Mouse (Mus musculus) v-Abl transformed pro-B cells (cell line): ENCODE measurements around the gene Akain1.

Experiments
- in situ Hi-C, 2 experiments: fragments of 400-800 bp; cut with MboI; formaldehyde crosslinking; loops; one replicate each; pipeline ENCODE4 v1.15.1; 2025; ENCODE audit not compliant: unreplicated experiment in 2 of 2

The Akain1 gene

DNA sequence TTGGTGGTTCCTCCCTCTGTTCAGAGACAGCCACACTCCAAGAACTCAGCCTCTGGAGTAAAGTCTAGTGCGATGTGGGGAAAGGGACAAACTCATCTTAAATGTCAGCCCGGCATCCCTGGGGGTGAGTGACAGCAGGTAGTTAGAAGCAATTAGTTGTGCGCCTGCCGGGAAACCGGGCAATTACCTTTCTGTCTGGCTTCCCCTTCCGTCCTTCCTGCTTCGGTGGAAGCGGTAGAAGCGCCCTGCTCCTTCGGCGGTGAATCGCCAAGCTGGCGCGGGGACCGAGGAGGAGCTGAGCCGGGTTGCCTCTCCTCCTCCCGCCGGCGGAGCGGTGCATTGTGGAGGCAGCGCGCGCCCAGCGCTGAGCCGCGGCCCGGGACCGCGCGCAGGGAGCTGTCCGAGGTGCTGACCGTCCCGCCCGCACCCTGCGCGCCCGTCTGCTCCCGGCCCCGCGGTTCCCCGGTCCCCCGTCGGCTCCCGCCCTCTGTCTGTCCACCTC lies at the start of gene Akain1:
TSS of gene Akain1 (plus strand) at position 337 of the 502 bp plus-strand sequence.
- in situ Hi-C loops: no loop called here

DNA sequence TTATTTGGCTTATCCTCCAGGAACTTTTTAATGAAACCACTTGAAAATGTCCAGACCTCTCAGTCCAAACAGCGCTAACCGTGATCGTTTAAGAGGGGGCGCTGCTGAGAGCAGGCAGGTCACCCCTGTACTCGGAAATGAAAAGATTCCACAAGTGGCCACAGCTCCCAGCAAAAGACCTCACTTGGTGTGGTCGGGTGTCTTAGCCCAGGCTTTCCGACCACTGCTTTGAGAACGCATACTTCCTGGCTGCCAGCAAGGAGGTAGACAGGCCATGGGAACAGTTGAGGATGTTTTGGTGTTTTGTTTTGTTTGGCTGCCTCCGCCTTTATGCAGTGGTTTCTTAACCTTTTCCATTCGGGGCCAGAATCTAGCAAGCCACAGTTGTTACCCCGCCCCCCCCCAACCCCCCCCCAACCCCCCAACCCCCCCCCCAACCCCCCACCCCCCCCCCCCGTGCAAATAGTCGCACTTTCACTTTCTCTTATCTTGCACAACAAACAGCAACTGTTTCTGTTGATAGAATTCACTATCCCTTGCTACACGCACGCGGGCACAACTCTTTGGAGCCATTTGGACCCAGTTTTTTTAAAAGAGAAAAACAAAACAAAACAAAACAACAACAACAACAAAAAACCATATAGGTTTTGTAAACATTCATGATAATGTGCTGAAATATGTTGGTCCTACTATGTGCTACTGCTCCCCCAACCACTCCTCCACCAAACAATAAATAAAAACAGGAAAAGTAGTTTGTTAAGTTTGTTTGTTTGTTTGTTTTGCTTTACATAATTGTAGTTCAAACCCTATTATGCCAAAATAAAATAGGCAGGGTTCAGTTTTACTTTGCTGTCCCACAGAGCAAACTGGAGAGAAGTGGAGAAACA lies 42.7 kb upstream of the Akain1 start:
- in situ Hi-C loops: no loop called here

GRCm38 (mm10) chr17:69397163-69397562 lies 42.0 kb upstream of the Akain1 start:
- in situ Hi-C loops: no loop called here

- in situ Hi-C loops: no loop called here
Observed at GRCm38 (mm10) chr17:69398092-69398491, 41.0 kb upstream of the Akain1 start.

GRCm38 (mm10) chr17:69401146-69401545 lies 38.0 kb upstream of the Akain1 start:
- in situ Hi-C loops: loop anchor here in 1 of 2 experiments (25.0 kb wide), 3 partner anchors 1286 to 1786 kb away; partner anchors contain the start of gene Lpin2

GRCm38 (mm10) chr17:69416163-69416562 lies 23.0 kb upstream of the Akain1 start:
- in situ Hi-C loops: loop anchor here (5.0 to 25.0 kb wide), 4 partner anchors 34 to 1771 kb away; partner anchors contain the start of genes Zbtb14 (in 2 of the 2) and Lpin2 (in 1 of the 2)

DNA sequence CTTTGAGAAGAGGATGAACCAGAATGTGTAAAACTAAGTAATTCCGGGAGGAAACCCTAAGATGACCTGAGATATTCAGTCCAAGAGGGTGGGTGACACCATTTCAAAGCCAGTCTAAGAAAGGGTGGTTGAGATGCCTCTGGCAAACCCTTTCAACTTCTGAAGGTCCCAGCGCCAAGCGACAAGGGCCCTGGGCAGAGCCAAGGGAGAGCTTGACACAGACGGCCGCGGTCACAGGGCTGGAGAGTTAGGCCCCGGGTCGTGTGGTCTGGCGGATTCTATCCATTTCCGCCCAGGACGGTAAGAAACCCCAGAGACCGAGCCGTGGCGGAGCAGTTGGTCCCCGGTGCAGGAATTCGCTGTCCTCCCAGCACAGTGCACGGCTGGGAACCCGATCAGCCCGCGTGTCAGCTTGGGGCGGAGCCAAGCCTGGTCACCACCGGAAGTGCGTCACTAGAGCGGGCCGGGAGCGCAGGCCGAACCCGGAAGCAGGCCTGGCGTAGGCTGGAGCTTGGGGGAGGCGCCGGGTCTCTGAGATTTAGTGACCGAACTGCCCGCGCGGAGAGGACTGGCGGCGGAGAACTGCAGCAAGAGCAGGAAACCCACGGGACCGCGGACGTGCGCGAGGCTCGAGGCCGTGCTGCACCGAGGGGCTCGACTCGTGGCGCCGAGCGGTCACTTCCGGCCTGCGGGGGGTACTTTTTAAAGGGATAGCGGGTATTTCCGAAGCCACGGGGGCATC lies 22.0 kb upstream of the Akain1 start:
- in situ Hi-C loops: loop anchor here (5.0 to 25.0 kb wide), 4 partner anchors 35 to 1770 kb away; partner anchors contain the start of genes Zbtb14 (in 2 of the 2) and Lpin2 (in 1 of the 2)

DNA sequence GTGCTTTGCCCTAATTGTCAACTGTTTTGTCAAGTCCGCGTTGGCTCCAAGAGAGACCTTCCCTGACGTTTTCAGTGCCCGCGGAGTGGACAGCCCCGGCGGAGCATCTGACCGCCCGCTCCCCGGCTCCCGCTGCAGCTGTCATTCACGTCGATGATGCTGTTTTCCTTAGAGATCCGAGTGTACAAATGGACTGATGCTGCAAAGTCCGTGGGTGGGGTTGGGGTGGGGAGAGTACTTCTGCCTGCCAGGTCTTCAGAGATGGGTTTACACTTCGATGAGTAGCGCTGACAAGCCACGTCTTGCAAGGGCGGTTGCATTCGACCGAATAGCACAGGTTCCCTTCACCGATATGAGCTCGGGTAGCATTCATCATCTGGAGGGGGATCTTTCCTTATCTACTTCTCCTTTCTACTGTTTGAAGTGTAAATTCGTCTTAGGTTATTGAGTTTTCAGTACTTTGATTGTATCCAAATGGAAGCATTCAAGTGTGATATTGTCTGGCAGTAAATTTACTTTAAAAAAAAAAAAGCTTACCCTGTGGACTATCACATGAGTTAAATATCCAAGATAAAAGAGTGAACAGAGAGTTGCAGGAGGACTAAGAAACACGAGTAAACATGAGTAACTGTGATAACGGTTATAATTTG lies 21.3 kb upstream of the Akain1 start:
- in situ Hi-C loops: loop anchor here (5.0 to 25.0 kb wide), 4 partner anchors 36 to 1769 kb away; partner anchors contain the start of genes Zbtb14 (in 2 of the 2) and Lpin2 (in 1 of the 2)

DNA sequence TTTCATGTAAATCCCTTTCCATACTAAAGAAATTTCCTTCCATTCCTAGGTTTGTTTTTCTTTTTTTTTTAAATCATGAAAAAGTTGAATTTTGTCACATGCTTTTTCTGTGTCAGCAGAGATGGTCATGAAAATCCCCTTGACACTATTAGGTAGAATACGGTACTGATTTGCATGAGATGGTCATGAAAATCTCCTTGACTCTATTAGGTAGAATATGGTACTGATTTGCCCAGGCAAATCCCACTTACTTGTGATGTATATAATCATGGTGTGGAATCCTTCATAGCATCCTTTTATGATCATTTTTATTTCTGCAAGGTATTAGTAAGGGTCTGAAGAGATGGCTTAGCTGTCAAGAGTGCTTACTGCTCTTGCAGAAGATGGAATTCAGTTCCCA lies 17.5 kb upstream of the Akain1 start:
- in situ Hi-C loops: loop anchor here in 1 of 2 experiments (25.0 kb wide), 3 partner anchors 1266 to 1766 kb away; partner anchors contain the start of gene Lpin2

DNA sequence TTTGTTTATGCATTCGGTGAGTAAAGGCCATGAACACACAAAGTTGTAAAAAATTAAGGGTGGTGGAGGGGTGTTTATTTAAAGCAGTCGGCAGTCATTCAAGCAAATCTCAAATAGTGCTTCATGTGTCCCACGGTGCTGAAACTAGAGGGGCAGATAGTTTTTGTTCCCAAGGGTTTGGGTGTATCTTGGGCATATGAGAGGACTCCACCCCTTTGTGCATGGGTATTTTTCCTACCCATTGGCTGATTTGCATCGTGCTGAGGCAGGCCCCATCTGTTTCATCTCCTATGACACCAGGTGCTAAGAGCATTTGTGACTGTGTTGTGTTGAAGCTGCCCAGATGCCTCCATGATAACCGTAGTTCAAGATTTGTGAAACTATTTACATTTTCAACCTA lies 1.3 kb upstream of the Akain1 start:
- in situ Hi-C loops: no loop called here

- in situ Hi-C loops: no loop called here
Observed at GRCm38 (mm10) chr17:69438486-69438885, 640 bp upstream of the Akain1 start.

DNA sequence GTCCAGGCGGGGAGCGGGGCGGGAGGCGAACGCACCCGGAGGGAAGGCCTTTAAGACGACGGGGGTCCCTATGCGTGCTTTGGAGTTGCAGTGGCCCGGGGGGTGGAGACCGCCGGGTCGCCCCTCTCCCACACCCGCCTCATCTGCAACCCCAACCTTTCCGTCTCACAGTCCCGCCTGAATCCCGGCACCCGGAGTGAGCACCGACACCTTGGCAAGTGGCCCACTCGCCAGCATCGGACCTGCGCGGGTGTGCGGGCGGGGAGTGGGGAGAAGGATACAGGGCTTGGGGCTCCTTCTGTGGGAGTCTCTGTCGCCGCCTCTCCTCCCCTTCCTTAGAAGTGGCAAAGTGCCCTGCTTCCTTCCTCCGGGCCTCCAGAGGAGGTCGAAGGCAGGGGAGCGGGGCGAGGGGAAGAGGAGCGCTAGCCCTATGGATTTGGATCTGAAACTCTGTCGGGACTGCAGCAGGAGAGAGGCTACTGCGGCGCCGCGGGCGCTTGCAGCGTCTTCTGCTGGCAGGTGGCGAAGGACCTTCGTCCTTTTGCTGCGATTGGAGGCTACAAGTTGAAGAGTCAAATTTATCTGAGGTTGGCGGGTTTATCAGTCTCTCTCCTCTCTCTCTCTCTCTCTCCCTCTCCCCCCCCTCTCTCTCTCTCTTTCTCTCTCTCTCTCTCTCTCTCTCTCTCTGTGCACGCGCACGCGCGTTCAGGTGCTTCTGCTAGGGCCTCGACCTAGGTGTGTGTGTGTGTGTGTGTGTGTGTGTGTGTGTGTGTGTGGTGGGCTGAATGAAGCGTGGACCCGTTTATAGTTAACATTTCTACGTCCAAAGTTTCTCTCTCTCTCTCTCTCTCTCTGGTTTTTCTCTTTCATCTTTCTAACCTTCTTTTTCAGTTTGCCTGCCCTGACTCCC lies 700 bp downstream of the Akain1 start:
- in situ Hi-C loops: no loop called here

DNA sequence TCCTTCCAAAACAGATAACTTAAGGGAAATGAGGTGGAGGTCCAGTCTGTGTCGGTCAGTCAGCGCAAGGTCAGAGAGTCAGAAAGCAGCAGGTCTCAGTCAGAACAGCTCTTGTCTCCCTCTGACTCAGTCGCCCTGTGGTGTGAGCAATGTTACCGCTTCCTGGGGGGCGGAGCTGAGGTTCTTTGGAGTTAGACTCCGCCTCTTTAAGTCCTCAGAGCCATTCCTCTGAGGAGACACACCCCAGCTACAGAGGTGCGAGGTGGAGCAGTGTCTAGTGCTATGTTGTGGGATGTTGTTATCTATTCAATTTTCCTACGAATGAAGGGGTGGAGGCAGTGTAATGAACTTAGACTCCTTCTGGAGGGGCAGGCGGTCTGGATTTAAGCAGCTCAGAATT lies 1.9 kb downstream of the Akain1 start:
- in situ Hi-C loops: no loop called here

DNA sequence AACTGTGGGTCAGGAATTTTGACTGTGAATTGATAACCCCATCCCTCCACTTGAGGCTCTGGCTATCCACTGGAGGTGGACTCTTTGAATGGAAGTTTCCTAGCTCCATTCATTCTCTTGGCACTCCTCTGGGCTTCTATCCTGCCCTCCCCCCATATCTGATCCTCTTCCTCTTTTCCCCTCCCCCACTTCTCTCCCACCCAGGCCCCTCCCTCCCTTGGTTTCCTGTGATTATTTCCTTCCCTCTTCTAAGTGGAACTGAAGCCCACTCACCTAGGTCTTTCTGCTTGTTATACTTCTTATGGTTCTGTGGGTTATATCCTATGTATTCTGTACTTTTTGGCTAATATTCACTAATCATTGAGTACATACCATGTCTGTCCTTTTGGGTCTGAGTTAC lies 9.6 kb downstream of the Akain1 start:
- in situ Hi-C loops: no loop called here

DNA sequence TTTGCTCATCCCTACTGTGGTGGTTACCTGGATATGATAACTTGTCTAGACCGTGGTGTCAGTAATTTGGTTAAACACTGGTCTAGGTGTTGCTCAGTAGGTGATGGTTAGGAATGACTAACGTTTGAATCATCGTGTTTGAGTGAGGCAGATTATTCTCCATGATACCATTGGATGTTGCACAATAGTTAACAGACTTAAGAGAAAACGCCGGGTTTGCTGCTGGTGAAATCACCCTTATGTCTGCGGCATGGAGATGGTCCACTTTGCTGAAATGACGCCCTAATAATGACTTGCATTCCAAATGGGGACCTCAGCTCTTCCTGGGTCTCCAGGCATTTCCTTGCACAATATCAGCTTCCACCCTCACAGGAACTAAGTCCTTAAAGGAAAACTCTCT lies 22.6 kb downstream of the Akain1 start:
- in situ Hi-C loops: no loop called here

- in situ Hi-C loops: no loop called here
Observed at GRCm38 (mm10) chr17:69463037-69463436, 23.9 kb downstream of the Akain1 start.

- in situ Hi-C loops: no loop called here
Observed at GRCm38 (mm10) chr17:69471171-69471570, 32.0 kb downstream of the Akain1 start.

GRCm38 (mm10) chr17:69472401-69472800 lies 33.3 kb downstream of the Akain1 start:
- in situ Hi-C loops: no loop called here

DNA sequence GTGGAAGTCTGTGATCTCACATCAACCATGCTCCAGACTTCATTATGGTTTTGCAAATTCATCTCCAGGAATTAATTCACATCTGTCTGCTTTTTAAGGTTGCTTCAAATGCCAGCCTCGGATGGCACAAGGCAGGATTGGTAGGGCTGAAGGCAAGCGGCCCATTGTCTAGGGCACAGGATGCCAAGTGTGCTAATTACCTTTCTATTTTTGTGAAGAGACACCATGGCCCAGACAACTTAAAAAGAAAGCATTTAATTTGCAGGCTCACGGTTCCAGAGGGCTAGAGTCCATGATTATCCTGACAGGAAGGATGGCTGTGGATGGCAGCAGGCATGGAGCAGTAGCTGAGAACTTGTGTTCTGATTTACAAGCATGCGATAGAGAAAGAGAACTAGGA lies 35.0 kb downstream of the Akain1 start:
- in situ Hi-C loops: no loop called here
